Mouse (Mus musculus): ENCODE results near the gene Chst2. TPM values are rescaled to one million over a fixed set of nuclear protein-coding genes. Genes with fewer than 3 reads are reported as not detected.

The Chst2 gene
- polyA plus RNA-seq, 2 experiments = 0.21 to 0.36 TPM

DNA sequence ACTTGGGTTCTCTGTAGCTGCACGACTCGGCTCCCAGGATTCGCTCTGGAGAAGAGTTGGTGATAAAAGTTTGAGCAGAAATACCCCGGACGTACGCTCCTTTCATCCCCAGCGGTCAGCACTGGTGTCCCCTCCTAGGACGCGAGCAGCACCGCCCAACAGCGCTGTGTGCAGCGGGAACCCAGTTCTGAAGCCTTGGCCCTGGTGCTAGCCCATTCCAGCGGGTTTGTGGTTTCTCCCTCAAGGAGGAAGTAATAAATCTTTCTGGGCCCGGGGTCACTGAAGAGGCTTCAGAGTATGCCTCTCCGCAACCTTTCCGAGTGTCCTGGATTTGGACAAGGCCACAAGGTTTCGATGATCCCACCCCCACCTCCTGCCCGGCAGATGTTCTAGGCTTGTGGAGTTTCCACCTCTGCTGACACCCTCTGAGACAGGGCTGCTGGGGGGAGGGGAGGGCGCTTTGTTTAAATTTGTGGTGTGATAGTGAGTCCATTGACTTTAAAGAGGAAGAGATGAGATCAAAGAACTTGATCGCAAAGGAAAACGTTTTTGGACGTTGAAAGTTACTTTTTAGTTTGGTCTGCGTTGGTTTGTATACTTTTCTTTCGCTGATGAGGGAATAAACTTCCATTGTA is 1.2 kb upstream of the Chst2 start:
- peaks cover 47% of the 10 kb centered on the region for H3K27me3 ChIP-seq (ENCODE audit: control insufficient read depth, insufficient read depth, low read length)
- H3K9ac ChIP-seq (replicated peaks) = no peak overlapping the region
- no peaks in the 10 kb centered on the region for H3K36me3 ChIP-seq (replicated peaks; ENCODE audit: control insufficient read depth, insufficient read depth, low read depth)
- H3K4me3 ChIP-seq (ENCODE audit: insufficient read depth in 1 of 2, low read depth in 2 of 2, low read length in 2 of 2) = peak overlapping the region; percentile 4 to 45; a peak in 3 of 4 replicates
- WGBS (ENCODE audit: insufficient replicate concordance) = 2% methylated on average over 24 of the region's 24 CpGs
- no peak overlapping the region for H3K27ac ChIP-seq
- peak overlapping the region; percentile 58 for H3K4me2 ChIP-seq (ENCODE audit: low read depth)
- no peaks in the 10 kb centered on the region for H3K9me3 ChIP-seq (ENCODE audit: control insufficient read depth, low read length)
- H3K4me1 ChIP-seq (replicated peaks; ENCODE audit: control insufficient read depth in 2 of 2, insufficient read depth in 2 of 2, low read length in 1 of 2) = no peaks in the 10 kb centered on the region
- no peak for TF ChIP-seq CTCF (IDR thresholded peaks at IDR 0.05; ENCODE audit: low read depth)
- TF ChIP-seq EP300 (IDR thresholded peaks at IDR 0.05; ENCODE audit: low read depth) = no peak
- DNase-seq (ENCODE audit: low read depth in 3 of 3, low spot score in 3 of 3) (no peak), ATAC-seq (ENCODE audit: insufficient read depth) (peak; percentile 26; the same call in 1 of the 2 replicates)

DNA sequence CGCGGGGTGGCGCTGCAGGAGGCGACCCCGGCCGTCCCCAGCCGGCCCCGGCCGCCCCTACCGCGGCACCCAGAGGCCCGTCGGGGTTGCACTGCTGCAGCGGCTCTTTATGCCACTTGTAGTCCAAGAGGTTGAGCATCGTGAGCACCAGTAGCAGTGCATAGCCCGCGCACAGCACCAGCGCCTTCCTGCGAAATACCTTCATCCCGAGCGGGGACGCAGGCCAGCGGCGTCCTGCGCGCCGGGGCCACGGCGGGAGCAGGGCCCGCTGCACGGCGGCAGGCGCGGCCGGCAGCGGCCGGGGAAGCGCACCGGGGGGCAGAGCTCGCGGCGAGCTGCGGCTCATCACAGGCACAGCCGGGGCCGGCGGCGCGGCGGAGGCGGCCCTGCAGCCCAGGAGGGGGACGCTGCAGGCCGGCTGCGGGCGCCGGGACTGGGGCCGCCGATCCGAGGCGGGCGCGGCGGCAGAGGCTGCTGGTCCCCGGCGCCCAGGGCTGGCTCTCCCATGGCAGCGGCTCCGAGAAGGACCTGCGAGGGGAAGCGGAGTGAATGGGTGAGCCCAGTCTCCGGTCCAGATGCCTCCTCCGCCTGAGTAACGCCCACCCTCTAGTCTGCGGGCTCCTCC is 464 bp downstream of the Chst2 start:
- Histone ChIP-seq H3K9ac (replicated peaks) (no peak overlapping the region), H3K27me3 (ENCODE audit: control insufficient read depth, insufficient read depth, low read length) (peaks cover 47% of the 10 kb centered on the region), H3K4me1 (replicated peaks; ENCODE audit: control insufficient read depth in 2 of 2, insufficient read depth in 2 of 2, low read length in 1 of 2) (no peaks in the 10 kb centered on the region)

DNA sequence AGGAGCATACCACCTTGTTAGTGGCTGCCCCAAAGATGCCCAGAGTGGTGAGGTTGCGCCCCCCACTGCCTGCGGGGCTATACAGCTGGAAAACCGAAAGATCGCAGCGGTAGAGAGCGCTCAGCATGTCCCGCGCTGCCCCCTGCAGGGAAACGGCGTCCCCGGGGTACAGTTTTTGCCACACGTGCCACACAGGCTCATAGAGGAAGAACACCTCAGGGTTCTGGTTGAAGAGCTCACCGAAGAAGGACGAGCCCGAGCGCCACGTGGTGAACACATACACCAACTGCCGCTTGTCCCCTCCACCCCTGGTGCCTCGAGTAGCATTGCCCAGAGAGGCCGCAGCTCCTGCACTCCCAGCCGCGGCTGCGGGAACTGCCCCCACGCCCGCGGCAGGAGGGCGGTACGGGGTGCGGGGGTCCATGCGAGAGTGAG is 994 bp downstream of the Chst2 start:
- peak overlapping the region; percentile 6 to 45; a peak in 2 of 4 replicates for H3K4me3 ChIP-seq (ENCODE audit: insufficient read depth in 1 of 2, low read depth in 2 of 2, low read length in 2 of 2)
- no peaks in the 10 kb centered on the region for H3K9me3 ChIP-seq (ENCODE audit: control insufficient read depth, low read length)
- H3K36me3 ChIP-seq (replicated peaks; ENCODE audit: control insufficient read depth, insufficient read depth, low read depth) = no peaks in the 10 kb centered on the region
- ATAC-seq (ENCODE audit: insufficient read depth) = peak; percentile 13; the same call in 1 of the 2 replicates
- DNase-seq (ENCODE audit: low read depth in 3 of 3, low spot score in 3 of 3) = no peak
- H3K27me3 ChIP-seq (ENCODE audit: control insufficient read depth, insufficient read depth, low read length) = peaks cover 47% of the 10 kb centered on the region
- H3K4me1 ChIP-seq (replicated peaks; ENCODE audit: control insufficient read depth in 2 of 2, insufficient read depth in 2 of 2, low read length in 1 of 2) = no peaks in the 10 kb centered on the region
- peak overlapping the region; percentile 58 for H3K4me2 ChIP-seq (ENCODE audit: low read depth)
- TF ChIP-seq EP300 (IDR thresholded peaks at IDR 0.05; ENCODE audit: low read depth) (no peak), CTCF (IDR thresholded peaks at IDR 0.05; ENCODE audit: low read depth) (peak; percentile 67)
- H3K27ac ChIP-seq = no peak overlapping the region
- 2% methylated on average over 30 of the region's 30 CpGs for WGBS (ENCODE audit: insufficient replicate concordance)
- no peak overlapping the region for H3K9ac ChIP-seq (replicated peaks)

More for the DNA sequence above, 464 bp downstream of the Chst2 start:
- ATAC-seq (ENCODE audit: insufficient read depth) = peak; percentile 27; the same call in 1 of the 2 replicates
- peak overlapping the region; percentile 43 to 45 for H3K4me3 ChIP-seq (ENCODE audit: insufficient read depth in 1 of 2, low read depth in 2 of 2, low read length in 2 of 2)
- DNase-seq (ENCODE audit: low read depth in 3 of 3, low spot score in 3 of 3) = no peak
- no peaks in the 10 kb centered on the region for H3K36me3 ChIP-seq (replicated peaks; ENCODE audit: control insufficient read depth, insufficient read depth, low read depth)
- no peaks in the 10 kb centered on the region for H3K9me3 ChIP-seq (ENCODE audit: control insufficient read depth, low read length)
- TF ChIP-seq EP300 (IDR thresholded peaks at IDR 0.05; ENCODE audit: low read depth) (no peak), CTCF (IDR thresholded peaks at IDR 0.05; ENCODE audit: low read depth) (no peak)
- no peak overlapping the region for H3K27ac ChIP-seq
- peak overlapping the region; percentile 58 for H3K4me2 ChIP-seq (ENCODE audit: low read depth)
- WGBS (ENCODE audit: insufficient replicate concordance) = 1% methylated on average over 68 of the region's 72 CpGs

DNA sequence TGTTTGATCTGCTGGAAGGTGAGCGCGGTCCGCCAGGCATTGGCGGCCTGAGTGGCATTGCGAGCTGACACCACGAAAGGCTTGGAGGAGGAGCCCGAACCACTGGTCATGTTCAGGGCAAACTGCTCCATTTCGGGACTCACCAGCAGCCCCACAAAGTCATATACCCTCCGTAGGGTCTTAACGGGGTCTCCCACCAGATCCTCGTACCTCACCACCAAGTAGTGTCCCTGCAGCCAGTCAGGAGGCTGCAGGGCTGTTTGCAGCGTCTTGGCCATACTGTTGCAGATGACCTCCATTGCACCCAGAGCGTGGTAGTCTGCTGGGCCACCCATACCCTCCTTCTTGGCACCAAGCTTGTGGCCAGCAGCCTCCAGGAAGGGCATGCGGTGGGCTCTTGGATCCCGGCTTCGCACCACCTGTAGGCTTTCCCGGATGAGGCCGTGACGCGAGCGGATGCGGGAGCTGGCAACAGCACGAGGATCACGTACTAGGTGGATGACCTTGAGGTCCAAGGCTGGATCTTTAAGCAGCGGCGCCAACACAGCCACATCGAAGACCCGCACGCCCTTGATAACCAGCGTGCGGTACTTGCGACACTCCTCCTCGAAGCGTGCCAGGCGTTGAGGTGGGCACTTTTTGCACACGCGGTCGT is 1.6 kb downstream of the Chst2 start:
- Histone ChIP-seq H3K27me3 (ENCODE audit: control insufficient read depth, insufficient read depth, low read length) (peaks cover 47% of the 10 kb centered on the region), H3K4me2 (ENCODE audit: low read depth) (peak overlapping the region; percentile 58), H3K9me3 (ENCODE audit: control insufficient read depth, low read length) (no peaks in the 10 kb centered on the region), H3K36me3 (replicated peaks; ENCODE audit: control insufficient read depth, insufficient read depth, low read depth) (no peaks in the 10 kb centered on the region), H3K4me3 (ENCODE audit: insufficient read depth in 1 of 2, low read depth in 2 of 2, low read length in 2 of 2) (no peak overlapping the region), H3K4me1 (replicated peaks; ENCODE audit: control insufficient read depth in 2 of 2, insufficient read depth in 2 of 2, low read length in 1 of 2) (no peaks in the 10 kb centered on the region), H3K27ac (no peak overlapping the region), H3K9ac (replicated peaks) (no peak overlapping the region)
- ATAC-seq (ENCODE audit: insufficient read depth) (no peak), DNase-seq (ENCODE audit: low read depth in 3 of 3, low spot score in 3 of 3) (no peak)
- 66% methylated on average over 38 of the region's 38 CpGs for WGBS (ENCODE audit: insufficient replicate concordance)
- no peak for TF ChIP-seq EP300 (IDR thresholded peaks at IDR 0.05; ENCODE audit: low read depth)
- no peak for TF ChIP-seq CTCF (IDR thresholded peaks at IDR 0.05; ENCODE audit: low read depth)

DNA sequence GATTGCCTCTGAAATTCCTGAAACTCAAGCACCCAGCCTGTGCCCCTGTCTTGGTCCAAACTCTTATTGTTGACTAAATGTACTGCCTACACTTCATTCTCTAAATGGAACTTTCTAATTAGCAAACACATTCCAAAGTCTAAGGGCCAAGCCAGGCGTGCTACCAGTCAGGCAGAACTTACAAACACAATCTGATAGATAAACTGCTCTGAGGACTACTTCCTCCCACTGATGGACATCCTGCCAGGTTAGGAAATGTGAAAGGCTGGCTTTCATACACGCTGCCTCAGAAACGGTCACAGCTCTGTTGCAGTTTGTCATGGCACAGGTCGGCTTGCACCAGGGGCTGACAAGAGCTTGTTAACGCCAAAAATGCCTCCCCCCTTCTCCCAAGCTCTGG is 4.8 kb downstream of the Chst2 start:
- Histone ChIP-seq H3K9me3 (ENCODE audit: control insufficient read depth, low read length) (no peaks in the 10 kb centered on the region), H3K4me1 (replicated peaks; ENCODE audit: control insufficient read depth in 2 of 2, insufficient read depth in 2 of 2, low read length in 1 of 2) (no peaks in the 10 kb centered on the region), H3K4me2 (ENCODE audit: low read depth) (no peak overlapping the region), H3K9ac (replicated peaks) (no peak overlapping the region), H3K36me3 (replicated peaks; ENCODE audit: control insufficient read depth, insufficient read depth, low read depth) (no peaks in the 10 kb centered on the region), H3K27me3 (ENCODE audit: control insufficient read depth, insufficient read depth, low read length) (peaks cover 23% of the 10 kb centered on the region), H3K27ac (no peak overlapping the region), H3K4me3 (ENCODE audit: insufficient read depth in 1 of 2, low read depth in 2 of 2, low read length in 2 of 2) (no peak overlapping the region)
- TF ChIP-seq CTCF (IDR thresholded peaks at IDR 0.05; ENCODE audit: low read depth) (no peak), EP300 (IDR thresholded peaks at IDR 0.05; ENCODE audit: low read depth) (no peak)
- ATAC-seq (ENCODE audit: insufficient read depth) (no peak), DNase-seq (ENCODE audit: low read depth in 3 of 3, low spot score in 3 of 3) (no peak)
- 21% methylated on average over 5 of the region's 5 CpGs for WGBS (ENCODE audit: insufficient replicate concordance)

Measured in liver, embryonic 14.5 days (tissue).